Mouse (Mus musculus) layer of hippocampus, adult 8-10 months (tissue): ENCODE data around the gene Eif4g1. TPM values are rescaled to one million over a fixed set of nuclear protein-coding genes. Genes with fewer than 3 reads are reported as not detected.
A peak's percentile ranks its signal among the peaks of the same experiment; 100 is the strongest.
"Not testable (repeated sequence)": the region's sequence is repeated elsewhere in the genome, so short reads cannot be mapped to it uniquely, and the experiment has no call there.

Experiments used
- DNase-seq, 2 experiments: peaks; one replicate each; pipeline ENCODE4 v3.0.0; 2022; ENCODE audit warnings: low spot score in 2 of 2
- total RNA-seq, 4 experiments: library from RNA; stranded (reverse); gene quantifications; 2 replicates each; pipeline ENCODE4 v1.2.4; 2022

The Eif4g1 gene
- total RNA-seq = 100 to 1,000 TPM; 273 to 282 (median 281) TPM

DNA sequence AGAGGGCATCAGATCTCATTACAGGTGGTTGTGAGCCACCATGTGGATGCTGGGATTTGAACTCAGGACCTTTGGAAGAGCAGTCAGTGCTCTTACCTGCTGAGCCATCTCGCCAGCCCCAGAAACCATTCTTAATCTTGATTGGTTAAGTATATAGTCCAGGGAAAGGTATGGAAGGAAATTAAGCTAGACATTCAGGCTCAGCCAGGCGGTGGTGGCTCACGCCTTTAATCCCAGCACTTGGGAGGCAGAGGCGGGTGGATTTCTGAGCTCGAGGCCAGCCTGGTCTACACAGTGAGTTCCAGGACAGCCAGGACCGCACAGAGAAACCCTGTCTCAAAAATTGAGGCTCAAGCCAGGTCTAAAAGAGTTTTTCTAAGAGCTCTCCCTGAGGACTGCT, at the start of gene Eif4g1:
Gene Eif4g1 (plus strand): TSS at position 301 of the 400 bp plus-strand sequence.
- not testable (repeated sequence) for DNase-seq

DNA sequence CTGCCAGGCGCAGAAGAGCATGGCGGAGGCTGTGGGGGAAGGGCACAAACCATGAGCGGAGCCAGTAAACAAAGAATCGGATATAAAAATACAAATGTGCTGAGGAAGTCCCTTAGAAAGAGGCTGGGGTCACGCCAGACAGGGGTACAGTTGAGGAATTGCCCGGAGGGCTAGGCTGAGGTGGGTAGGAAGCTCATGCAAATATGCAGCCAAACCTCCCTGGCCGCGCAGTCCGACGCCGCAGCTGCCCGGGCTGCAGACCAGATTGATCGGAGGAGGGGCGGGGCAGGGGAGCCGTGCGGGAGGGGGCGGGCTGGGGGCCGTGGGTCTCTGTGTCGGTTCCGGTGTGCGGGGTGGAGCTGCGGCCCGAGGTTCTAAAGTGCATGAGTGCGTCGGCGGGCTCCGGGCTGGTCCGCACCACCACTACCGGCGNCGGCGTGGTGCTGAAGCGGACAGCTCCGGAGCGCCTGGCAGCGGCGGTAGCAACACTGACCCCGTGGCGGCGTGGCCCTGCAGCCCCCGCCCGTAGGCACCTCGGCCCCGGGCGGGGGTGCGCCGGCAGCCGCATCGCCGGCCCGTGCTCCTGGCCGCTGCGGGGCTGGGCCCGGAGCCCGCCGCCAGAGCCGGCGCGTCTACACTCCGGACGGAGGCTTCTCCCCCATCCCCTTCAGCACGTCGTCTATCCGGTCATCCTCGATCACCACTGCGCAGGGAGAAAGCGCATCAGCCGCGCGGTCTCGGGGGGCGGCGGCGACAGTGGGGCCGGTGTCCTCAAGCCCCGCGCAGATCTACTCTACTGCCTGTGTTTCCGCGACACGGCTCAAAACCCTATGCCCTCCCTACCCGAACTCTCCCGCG, 48.3 kb upstream of the Eif4g1 start:
- DNase-seq = no peak

DNA sequence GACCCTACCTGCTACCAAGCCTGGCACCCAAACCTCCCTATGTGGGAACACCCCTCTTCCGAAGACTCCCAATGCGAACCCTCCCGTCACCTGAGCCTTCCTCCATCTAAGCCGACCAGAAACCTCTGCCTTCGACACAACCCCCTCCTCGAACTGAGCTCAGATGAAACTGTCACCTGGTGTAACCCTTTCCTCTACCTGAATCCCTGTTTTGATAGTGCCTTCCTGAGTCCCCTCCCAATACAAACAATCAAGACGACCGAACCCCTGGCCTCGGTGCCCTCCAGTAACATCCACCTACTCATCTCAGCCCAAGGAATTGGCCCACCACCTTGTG, 47.7 kb upstream of the Eif4g1 start:
- DNase-seq = no peak

DNA sequence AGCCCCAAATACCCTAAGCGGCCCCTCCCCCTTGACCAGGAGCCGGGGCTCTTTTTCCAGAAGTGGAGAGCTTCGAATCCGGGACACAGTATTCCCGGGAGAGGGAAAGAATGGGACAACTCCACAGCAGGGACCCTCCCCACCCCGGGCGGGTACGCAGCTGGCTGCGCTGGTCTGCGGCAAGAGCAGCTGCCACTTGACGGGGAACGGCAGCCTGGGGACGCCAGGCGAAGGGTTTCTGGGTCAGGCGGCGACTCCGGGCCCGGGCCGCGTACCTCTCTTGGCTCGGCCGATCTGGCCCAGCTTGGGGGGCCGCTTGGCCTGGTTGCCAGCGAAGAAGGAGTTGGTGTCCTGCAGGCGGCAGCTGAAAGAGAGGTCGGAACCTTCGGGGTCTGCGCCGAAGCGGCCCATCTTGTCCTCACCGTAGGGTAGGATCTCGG, 47.3 kb upstream of the Eif4g1 start:
- DNase-seq = peak in 1 of 2 experiments; percentile 20

DNA sequence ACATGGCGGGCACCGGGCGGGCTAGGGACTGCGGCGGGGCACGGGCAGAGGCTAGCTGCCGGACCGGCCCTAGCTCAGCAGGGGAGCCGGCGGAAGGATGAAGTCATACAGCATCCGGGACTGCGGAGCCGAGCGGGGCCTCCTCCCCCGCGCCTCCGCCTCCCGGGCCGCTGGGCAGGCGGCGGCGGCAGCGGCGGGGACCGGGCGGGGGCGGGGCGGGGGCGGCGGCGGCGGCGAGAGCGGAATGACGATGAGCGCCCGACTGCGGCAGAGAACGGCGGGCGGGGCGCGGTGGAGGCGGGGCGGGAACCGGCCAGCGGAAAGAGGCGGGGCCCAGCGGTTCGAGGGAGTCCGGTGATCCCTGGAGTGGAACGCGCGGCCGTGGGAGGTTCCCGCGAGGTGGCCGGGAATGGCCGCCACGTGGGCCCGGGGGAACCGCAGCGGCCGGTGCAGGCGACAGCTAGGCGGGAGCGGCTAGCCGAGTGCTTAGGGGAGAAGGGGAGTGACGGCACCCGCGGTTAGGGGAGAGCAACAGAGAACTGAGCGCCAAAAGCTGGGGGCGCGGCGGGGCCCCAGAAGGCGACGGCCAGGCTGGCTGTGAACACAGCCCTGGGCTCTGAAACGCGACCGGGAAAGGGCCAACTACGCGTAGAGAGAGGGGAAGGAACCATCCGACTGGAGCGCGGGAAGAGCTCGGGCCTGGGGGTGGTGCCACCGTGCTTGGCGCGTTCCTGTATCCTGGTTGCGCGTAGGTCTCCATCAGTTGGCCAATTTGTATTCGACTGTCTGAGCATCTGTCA, 46.7 kb upstream of the Eif4g1 start, which contains the start of gene Camk2n2:
Gene Camk2n2 (minus strand): TSS at position 97 of the 800 bp plus-strand sequence.
- DNase-seq = peak in 1 of 2 experiments; percentile 23

DNA sequence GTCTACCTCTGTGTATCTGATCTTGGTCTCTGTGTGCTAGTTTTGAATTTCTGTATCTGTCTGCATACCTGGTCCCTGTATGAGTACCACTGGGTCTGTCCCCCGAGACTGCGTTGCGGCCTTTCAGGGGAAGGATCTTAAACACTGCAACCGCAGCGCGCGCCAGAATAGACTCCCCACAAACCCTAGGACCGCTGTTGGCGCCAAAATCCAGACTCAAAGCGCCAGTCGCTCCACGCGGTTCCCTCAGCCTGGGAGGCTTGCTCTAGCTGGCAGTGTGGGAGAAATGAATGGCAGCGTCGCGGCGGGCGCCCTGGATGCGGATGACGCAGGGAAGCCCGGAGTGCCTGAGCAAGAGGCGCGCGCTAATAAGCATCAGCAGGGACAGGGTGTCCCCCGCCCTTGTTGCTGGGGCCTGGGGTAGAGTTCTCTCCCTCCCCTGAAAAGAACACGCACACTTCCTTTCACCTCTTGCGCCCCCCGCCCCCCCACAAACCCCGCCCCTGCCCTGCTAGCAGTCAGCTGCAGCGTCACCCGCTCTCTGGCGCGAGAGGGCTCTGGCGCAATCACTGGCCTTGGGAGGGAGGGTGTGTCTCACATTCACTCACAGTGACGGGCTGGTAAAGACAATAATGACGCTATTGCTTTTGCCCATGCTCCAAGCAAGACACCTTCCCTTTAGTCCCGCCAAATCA, 46.0 kb upstream of the Eif4g1 start:
- DNase-seq = peak in 1 of 2 experiments; percentile 56

DNA sequence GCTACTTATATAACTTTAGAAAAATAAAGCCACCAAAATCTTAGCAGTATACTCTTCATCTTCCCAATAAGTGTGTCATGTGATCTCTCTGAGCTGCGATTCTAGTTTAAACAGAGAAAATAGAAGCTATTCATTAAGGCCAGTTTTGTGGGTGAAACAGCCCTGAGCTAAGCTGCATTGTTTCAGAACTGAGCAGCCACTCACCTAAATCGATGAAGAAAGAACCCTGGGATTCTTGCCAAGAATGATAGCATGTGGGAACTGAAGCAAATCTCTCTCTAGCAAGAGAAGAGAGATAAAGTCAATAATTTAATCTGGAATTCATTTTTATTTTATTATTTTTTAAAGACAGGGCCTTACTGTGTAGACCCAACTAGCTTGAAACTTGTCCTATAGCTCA, 44.9 kb upstream of the Eif4g1 start:
- no peak for DNase-seq

DNA sequence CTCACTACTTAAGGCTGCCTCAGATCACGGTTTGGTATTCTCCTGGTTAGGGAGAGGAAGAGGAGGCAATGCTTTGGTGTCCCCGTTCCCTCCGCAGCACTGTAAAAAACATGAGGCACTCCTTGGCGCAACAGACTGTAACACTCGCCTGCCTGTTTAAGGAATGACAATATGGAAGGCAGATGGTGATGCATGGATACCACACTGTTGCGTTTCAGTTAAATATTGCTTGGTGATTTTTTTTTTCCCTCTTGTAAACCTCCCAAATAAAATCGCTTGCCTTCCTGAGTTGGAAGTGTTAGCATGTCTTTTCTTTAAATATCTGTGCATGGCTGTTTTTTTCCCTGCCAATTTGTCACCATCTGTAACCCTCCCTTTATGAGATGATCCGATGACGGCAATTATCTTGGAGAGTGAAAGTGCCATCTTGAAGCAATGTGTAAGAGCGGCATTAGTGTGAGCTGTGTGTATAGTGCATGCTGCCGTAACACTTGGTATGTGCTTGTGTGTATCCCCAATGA, 39.2 kb upstream of the Eif4g1 start:
- DNase-seq = peak in 1 of 2 experiments; percentile 42

DNA sequence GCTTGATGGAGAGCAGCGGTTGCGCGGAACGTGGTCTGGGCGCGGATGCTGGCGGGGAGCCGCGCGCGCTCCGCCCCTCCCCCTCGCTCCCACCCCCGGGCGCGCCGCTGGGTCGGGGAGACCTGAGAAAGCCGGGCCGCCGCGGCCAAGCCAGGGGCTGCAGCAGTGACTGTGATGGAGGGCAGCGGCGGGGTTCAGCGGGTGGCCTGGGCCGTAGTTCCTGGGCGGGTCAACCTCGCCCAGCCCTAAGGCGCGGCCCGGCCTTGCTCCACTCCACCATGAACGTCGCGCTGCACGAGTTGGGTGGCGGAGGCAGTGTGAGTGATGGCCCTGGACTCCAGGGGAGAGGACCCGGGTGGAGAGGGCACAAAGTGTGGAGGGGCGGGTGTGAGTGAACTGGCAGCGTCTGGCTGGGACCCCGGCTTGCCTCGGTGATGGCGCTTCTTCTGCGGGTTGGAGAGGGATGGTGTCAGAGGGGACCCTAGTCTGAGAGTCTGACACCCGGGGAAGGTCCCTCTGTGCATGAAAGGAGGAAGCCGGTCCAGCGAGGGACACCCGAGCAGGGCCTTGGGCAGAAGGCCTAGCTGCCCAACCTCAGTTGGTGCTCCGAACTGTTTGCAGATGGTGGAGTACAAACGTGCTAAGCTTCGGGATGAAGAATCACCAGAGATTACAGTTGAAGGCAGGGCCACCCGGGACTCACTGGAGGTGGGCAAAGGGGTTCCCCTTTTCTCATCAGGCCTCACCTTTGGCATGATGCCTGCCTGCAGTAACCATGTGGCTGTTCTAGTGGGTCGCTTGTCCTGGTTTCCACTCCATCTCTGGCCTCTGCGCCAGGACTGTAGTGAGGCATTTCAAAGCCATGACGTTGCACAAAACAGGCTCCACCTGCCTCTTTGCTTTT, 38.1 kb upstream of the Eif4g1 start, which contains the start of gene Ece2:
Gene Ece2 (plus strand): TSS at position 98 of the 904 bp plus-strand sequence.
- no peak for DNase-seq

DNA sequence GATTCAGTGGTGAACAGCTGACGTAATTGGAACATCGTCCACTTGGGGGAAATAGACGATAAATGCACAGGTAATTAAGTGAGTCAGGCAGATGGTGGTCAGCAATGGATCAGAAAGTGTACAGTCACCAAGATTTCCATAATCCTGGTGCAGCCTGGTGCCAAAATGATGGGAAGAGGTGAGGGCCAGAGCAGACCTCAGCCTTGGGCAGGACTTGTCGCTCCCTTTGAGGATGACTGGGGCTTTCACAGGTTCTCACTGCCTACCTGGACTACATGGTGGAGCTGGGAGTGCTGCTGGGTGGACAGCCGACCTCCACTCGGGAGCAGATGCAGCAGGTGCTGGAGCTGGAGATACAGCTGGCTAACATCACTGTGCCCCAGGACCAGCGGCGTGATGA, 30.7 kb upstream of the Eif4g1 start:
- DNase-seq = no peak

DNA sequence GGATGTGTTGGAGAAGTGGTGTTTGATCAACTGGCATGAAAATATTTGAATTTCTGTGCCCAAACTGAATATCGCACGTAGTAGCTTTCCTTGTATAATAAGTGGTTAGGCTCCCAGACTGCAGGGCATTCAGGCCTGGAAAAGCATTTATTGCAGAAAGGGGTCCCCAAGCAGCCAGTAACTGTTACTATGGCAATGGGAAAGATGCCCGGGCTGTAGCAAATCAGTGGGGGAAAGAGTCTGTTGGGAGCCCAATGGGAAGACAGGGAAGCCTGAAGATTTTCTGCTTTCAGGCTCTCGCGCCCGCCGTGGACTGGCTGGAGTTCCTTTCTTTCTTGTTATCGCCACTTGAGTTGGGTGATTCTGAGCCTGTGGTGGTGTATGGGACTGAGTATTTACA, 29.7 kb upstream of the Eif4g1 start:
- peak in 1 of 2 experiments; percentile 48 for DNase-seq

DNA sequence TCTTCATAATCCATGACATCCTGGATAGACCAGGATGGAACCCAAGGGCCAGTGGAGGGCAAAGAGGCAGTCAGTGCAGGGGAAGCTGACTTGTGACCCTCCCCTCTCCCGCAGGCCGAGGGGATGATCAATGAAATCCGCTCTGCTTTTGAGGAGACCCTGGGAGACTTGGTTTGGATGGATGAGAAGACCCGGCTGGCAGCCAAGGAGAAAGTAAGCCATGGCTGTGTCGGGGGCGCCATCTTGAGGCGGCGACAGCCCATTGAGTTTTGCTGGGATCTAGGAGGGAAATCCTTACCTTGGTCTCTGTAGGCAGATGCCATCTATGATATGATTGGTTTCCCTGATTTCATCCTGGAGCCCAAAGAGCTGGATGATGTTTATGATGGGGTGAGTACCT, 26.0 kb upstream of the Eif4g1 start:
- DNase-seq = peak in 1 of 2 experiments; percentile 75

DNA sequence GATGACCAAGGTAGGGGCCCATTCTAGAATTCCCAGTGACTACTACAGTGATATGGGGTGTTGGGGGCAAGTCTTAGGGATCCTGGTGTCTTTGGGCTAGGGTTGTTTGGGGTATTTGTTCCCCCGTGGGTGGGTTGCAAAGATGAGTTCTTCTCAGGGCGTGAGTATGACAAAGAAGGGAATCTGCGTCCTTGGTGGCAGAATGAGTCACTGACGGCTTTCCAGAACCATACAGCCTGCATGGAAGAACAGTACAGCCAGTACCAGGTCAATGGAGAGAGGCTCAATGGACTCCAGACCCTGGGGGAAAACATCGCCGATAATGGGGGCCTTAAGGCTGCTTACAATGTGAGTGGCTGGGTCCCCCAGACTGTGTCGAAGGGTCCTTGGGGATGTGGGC, 24.2 kb upstream of the Eif4g1 start:
- DNase-seq = no peak

DNA sequence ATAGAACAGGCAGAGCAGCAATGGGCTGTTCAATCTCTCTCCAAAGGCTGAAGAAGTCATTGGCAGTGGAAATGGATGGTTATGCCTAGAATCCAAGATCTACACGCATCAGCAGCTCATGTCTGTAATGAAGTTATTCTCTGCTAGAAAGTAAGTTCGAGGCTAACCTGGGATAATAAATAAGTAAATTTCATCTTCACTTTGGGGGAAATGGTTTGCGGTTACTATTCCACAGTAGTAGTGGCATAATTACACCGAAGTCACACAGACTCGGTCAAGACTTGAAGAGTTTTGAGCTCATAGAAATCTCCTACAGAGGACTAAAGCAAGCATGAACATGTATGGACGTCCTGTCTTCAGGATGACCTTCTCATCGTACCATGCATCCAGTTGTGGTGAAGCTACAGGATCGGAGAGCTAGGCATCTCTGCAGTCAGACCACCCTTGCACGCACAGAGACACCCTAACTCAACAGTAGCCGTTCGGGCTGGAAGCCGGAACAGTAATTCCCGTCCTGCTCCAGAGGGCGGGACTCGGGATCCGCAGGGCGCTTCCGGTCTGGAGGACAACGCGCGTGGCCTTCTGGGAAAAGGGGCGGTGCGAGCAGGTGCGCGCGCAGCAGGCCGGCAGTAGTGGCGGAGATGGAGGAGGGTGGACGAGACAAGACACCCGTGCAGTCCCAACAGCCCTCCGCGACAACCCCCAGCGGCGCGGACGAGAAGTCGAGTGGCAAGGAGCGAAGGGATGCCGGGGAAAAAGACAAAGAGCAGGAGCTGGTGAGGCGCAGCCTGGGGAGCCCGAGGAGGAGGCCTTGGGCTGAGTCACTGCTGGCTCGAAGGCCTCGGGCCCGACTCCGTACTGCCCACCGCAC, 16.8 kb upstream of the Eif4g1 start, which contains the start of gene Psmd2:
Gene Psmd2 (plus strand): TSS at position 577 of the 871 bp plus-strand sequence.
- peak; percentile 91 to 95 for DNase-seq

DNA sequence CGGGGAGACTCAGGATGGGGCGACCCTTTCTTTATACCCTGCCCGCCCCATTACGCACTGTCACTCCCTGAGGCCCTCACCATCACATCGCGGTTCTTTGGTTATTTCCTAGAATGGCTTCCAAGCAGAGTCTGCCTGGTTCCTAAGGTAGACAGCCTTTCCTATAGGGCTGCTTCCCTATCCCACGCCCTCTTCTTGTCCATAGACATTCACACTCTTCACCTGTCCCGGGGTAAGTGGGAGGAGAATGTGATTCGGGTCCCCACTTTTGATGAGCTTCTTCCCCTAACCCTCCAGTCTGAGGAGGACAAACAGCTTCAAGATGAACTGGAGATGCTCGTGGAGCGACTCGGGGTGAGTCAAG, 16.2 kb upstream of the Eif4g1 start:
- no peak for DNase-seq

DNA sequence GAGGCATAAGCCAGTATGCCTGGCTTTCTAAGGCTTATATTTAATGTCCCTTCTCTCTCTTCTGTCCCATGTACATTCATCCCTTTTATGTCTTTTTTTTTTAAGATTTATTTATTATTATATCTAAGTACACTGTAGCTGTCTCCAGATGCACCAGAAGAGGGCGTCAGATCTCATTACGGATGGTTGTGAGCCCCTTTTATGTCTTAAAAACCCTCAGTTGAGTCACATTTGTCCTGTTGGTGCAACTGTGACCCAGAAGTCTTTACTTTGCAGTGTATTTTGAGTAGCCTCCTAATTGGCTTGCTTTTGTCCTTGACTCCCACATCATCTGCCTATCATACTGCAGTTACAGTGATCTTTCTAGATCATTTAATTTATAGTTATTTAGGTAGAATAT, 14.8 kb upstream of the Eif4g1 start:
- no peak for DNase-seq

DNA sequence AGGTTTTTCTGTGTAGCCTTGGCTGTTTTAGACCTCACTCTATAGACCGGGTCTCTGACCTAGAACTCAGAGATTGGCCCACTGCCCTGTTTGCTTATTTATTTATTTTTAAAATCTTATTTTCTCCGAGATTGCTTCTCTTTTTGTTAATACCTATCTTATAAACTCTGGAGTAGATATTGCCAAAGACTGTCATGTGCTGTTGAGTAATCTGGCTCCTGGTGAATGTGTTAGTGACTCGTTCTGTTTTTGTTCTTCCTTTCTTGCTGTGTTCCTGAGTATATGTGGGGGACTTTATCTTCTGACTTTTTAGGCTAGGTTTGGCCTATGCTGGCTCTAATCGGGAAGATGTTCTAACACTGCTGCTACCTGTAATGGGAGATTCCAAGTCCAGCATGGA, 10.5 kb upstream of the Eif4g1 start:
- DNase-seq = no peak

DNA sequence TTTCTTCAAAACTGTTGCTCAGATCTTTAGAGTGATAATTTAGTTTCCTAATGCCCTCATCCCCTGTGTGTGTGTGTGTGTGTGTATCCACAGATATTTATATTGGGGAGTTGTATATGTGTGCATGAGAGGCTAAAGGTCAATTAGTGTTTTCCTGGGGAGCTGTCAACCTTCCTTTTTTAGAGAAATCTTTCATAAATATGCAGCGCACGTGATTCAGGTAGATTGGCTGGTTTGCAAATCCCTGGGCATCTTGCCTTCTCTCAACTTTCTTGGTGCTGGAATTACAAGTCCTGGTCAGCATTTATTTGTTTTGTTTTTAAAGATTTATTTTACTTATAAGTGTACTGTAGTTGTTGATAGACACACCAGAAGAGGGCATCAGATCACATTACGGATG, 2.2 kb downstream of the Eif4g1 start:
- DNase-seq = no peak

DNA sequence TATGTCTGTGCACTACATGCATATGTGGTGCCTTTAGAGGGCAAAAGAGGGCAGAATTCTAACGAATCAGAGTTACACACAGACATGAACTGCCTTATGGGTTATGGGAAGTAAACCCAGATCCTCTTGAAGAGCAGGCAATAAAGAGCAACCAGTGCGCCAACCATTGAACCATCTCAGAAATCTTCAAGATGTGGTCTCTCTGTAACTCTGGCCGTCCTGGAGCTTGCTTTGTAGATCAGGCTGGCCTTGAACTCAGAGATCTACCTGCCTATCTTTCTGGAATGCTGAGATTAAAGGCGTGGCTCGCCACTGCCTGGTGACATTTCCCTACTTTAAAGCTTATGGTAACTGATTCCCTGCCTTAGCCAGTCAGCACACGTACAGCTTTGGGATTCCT, 3.8 kb downstream of the Eif4g1 start:
- DNase-seq = no peak
